Mouse (Mus musculus) frontal cortex, adult (tissue): ENCODE measurements around the gene AL732309.1.

ENCODE experiments used
- ATAC-seq: cut with Nextera tagmentation; 2 replicates; pipeline ENCODE4 v1.9.2; 2017; ENCODE audit warnings: mild to moderate bottlenecking, moderate library complexity, mixed read lengths; ENCODE audit not compliant: low TSS enrichment

Gene AL732309.1

GRCm38 (mm10) chr2:25240310-25240709 is 6.4 kb downstream of the AL732309.1 start:
- ATAC-seq = no peak

GRCm38 (mm10) chr2:25239766-25240165 is 6.9 kb downstream of the AL732309.1 start:
- no peak for ATAC-seq

GRCm38 (mm10) chr2:25238106-25238505 is 8.6 kb downstream of the AL732309.1 start:
- ATAC-seq = no peak

- ATAC-seq = no peak
Observed at GRCm38 (mm10) chr2:25237522-25237921, 9.1 kb downstream of the AL732309.1 start.

GRCm38 (mm10) chr2:25236614-25237013 is 10.0 kb downstream of the AL732309.1 start, which contains the start of gene Rnf224:
Gene Rnf224, minus strand, starts transcription at chr2:25236787.
- ATAC-seq = no peak

GRCm38 (mm10) chr2:25234551-25235220 is 12.0 kb downstream of the AL732309.1 start:
- no peak for ATAC-seq

GRCm38 (mm10) chr2:25234050-25234449 is 12.6 kb downstream of the AL732309.1 start, which contains the start of gene Slc34a3:
Gene Slc34a3, minus strand, starts transcription at chr2:25234364.
- ATAC-seq = no peak

- no peak for ATAC-seq
Observed at GRCm38 (mm10) chr2:25233421-25233820, 13.2 kb downstream of the AL732309.1 start.

GRCm38 (mm10) chr2:25231038-25231437 is 15.6 kb downstream of the AL732309.1 start:
- ATAC-seq = no peak

GRCm38 (mm10) chr2:25230581-25230980 is 16.1 kb downstream of the AL732309.1 start:
- no peak for ATAC-seq

- no peak for ATAC-seq
Observed at GRCm38 (mm10) chr2:25229582-25229981, 17.1 kb downstream of the AL732309.1 start.

GRCm38 (mm10) chr2:25228995-25229530 is 17.6 kb downstream of the AL732309.1 start:
- ATAC-seq = no peak

- peak; percentile 46 for ATAC-seq
Observed at GRCm38 (mm10) chr2:25228431-25228889, 18.2 kb downstream of the AL732309.1 start.

- ATAC-seq = no peak
Observed at GRCm38 (mm10) chr2:25227406-25227805, 19.3 kb downstream of the AL732309.1 start.

GRCm38 (mm10) chr2:25226864-25227263 is 19.8 kb downstream of the AL732309.1 start:
- no peak for ATAC-seq

GRCm38 (mm10) chr2:25225811-25226379 is 20.8 kb downstream of the AL732309.1 start:
- ATAC-seq = no peak

- peak; percentile 83 for ATAC-seq
Observed at GRCm38 (mm10) chr2:25224766-25225752, 21.6 kb downstream of the AL732309.1 start.

GRCm38 (mm10) chr2:25224492-25224765 is 22.2 kb downstream of the AL732309.1 start, which contains the start of gene Tubb4b:
Gene Tubb4b, minus strand, starts transcription at chr2:25224702.
- no peak for ATAC-seq

- peak; percentile 44 for ATAC-seq
Observed at GRCm38 (mm10) chr2:25223681-25224491, 22.8 kb downstream of the AL732309.1 start.

GRCm38 (mm10) chr2:25221331-25221772 is 25.3 kb downstream of the AL732309.1 start:
- ATAC-seq = no peak

GRCm38 (mm10) chr2:25218445-25218844 is 28.2 kb downstream of the AL732309.1 start, which contains the start of gene Fam166a:
Gene Fam166a, plus strand, starts transcription at chr2:25218745.
- no peak for ATAC-seq
